Mouse (Mus musculus): ENCODE data around the gene Gas2l2.
A peak's percentile ranks its signal among the peaks of the same experiment; 100 is the strongest.

Gas2l2 gene

GRCm38 (mm10) chr11:83445001-83445400, 15.7 kb upstream of the Gas2l2 start:
- DNase-seq (ENCODE audit: extremely low read depth, insufficient read length, low spot score), result no peak

- no peak for DNase-seq (ENCODE audit: extremely low read depth, insufficient read length, low spot score)
Measured at GRCm38 (mm10) chr11:83443824-83444223, 14.6 kb upstream of the Gas2l2 start.

- no peak for DNase-seq (ENCODE audit: extremely low read depth, insufficient read length, low spot score)
Measured at GRCm38 (mm10) chr11:83442596-83443267, 13.5 kb upstream of the Gas2l2 start.

- DNase-seq (ENCODE audit: extremely low read depth, insufficient read length, low spot score), result no peak
Measured at GRCm38 (mm10) chr11:83441235-83441634, 12.0 kb upstream of the Gas2l2 start.

DNA sequence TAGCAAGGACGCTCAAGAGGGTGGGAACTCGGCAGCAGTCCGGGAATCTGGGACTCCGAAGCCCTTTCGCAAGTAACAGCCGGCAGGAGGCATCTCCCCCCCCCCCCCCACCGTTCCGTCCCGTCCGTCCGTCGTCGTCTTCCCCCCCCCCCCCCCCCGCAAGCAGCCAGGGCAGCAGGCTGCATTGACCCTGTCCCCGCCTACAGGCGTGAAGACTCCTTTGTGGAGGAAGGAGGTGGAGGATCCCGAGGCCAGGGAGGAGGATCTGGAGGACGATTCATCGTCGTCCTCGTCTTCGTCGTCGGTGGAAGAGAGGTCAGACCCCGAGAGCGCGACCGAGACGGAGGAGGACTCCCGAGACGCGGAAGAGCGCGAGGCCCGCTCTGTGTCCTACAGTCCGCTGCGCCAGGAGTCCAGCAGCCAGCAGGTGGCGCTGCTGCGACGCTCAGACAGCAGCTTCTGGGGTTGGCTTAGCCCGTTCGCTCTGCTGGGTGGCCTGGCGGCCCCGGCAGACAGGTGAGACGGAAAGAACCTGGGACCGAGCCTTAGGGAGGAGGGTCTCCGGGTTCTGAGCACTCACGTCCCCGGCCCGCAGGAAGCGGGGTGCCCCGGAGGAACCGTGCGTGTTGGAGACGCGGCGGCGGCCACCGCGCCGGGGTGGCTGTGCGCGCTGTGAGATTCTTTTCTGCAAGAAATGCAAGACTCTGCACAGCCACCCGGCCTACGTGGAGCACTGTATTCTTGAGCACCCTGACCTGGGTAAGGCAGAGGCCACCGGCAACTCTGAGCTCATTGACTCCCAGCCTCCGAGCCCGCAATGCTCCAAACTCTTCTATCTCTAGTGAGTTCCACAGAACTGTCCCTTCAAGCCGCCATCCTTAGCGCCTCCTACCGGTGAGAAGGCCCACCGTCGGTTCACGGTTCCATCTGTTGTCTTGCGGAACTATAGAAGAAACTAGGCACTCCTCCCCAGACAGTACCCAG, 11.1 kb upstream of the Gas2l2 start:
- peak; percentile 85 for DNase-seq (ENCODE audit: extremely low read depth, insufficient read length, low spot score)

DNA sequence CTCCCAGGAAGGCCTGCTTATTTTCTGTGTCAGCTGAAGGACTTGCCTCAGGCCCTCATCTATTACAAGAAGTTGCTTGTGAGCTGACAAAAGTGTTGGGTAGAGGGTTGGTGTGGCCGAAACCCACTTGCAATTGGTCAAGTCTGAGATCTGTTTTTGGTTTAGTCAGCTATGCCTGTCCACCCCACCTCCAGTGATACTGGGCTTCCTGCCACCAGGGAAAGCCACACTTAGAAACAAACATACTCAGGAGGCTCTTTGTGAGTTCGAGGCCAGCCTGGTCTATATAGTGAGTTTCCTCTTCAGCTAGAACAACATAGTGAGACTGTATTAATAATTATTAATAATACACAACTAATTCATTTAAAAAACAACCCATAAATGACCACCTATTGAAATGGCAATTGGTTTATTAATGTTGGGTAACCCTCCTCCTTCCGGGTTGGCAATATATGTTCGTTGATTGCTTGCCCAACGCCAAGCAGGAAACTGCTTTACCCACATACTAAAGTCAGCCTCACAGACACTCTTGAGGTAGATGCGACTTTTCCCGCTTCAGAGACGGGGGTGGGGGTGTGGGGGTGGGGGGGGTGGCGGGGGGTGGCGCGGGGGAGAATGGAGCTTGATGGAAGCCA, 10.3 kb upstream of the Gas2l2 start:
- no peak for DNase-seq (ENCODE audit: extremely low read depth, insufficient read length, low spot score)

DNA sequence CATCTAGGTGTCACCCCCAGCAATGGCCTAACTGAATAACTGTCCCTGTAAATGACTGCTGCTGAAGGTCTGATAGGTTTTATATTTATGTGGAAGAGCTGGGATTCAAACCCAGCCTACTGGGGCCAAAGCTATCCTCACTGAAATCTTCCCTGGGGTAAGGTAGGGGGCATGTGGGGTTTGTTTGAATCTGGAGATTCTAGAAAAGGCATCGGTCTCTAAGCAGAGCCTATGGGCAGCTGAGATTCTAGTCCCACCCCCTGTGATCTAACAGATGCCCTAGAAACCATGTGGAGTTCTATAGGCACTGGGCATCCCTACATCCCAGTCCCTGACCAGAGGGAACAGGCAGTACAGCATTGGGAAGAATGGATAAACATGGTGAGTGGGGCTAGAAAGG, 8.1 kb upstream of the Gas2l2 start, which contains the start of gene 1700020L24Rik:
Gene 1700020L24Rik, plus strand, starts transcription at position 301 of the 400 bp plus-strand sequence.
- no peak for DNase-seq (ENCODE audit: extremely low read depth, insufficient read length, low spot score)

GRCm38 (mm10) chr11:83432533-83432932, 3.3 kb upstream of the Gas2l2 start:
- DNase-seq (ENCODE audit: extremely low read depth, insufficient read length, low spot score), result no peak

- no peak for DNase-seq (ENCODE audit: extremely low read depth, insufficient read length, low spot score)
Measured at GRCm38 (mm10) chr11:83426964-83427363, 2.3 kb downstream of the Gas2l2 start.

DNA sequence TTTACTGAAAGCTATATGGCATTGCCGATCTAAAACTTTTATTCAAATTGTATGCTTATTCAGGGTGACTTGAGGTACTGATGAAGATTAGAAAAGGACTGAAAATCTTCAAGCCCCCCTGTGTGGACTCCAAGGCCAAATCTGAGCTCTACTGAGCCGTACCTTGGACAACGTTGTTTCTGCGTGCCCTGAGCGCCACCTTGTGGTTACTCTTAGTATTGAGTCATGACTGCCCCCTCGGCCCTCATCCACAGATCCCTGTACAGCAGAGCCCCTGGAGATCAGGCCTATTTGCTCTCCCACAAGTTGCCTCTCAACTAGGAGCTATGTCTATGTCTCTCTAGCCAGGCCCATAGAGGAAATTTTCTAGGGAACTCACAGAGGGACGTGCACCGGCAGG, 4.6 kb downstream of the Gas2l2 start:
- DNase-seq (ENCODE audit: extremely low read depth, insufficient read length, low spot score), result no peak

GRCm38 (mm10) chr11:83421305-83421704, 8.0 kb downstream of the Gas2l2 start:
- DNase-seq (ENCODE audit: extremely low read depth, insufficient read length, low spot score), result no peak

- no peak for DNase-seq (ENCODE audit: extremely low read depth, insufficient read length, low spot score)
Measured at GRCm38 (mm10) chr11:83420338-83420737, 8.9 kb downstream of the Gas2l2 start.

- no peak for DNase-seq (ENCODE audit: extremely low read depth, insufficient read length, low spot score)
Measured at GRCm38 (mm10) chr11:83418566-83418965, 10.7 kb downstream of the Gas2l2 start.

DNA sequence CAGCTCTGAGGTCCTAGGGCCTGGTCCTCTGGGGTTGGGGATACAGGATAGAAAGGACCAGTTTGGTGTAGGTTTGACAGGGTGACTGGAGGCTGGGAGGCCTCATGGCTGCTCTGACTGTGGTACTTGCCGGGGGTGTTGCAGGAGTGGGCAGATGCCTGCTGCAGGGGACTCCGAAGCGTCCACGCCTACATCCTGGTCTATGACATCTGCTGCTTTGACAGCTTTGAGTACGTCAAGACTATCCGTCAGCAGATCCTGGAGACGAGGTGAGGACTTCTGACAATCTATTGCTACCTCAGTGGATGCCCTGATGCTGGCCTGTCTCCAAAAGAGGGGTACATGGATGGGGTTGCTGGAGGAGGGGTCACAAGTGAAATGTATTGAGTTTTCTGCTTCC, 11.5 kb downstream of the Gas2l2 start:
- no peak for DNase-seq (ENCODE audit: extremely low read depth, insufficient read length, low spot score)

DNA sequence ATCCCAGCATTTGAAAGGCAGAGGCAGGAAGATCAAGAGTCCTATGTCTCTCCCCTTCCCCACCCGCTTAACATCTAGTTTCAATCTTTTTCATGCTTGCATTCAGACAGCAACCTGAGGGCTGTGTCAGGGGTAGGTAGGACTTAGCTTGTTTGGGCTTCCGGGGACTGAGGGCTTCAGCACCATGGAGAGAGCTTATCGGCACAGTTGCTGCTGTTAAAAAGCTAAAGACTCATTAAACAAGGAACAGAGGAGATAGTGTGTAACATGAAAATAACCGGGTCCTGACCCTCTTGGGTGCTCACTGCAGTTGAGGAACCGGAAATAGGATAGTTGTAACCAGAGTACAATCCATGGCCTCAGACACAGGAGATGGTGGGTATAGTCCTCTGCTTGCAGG, 12.2 kb downstream of the Gas2l2 start:
- DNase-seq (ENCODE audit: extremely low read depth, insufficient read length, low spot score), result no peak

- no peak for DNase-seq (ENCODE audit: extremely low read depth, insufficient read length, low spot score)
Measured at GRCm38 (mm10) chr11:83410510-83410909, 18.7 kb downstream of the Gas2l2 start.

DNA sequence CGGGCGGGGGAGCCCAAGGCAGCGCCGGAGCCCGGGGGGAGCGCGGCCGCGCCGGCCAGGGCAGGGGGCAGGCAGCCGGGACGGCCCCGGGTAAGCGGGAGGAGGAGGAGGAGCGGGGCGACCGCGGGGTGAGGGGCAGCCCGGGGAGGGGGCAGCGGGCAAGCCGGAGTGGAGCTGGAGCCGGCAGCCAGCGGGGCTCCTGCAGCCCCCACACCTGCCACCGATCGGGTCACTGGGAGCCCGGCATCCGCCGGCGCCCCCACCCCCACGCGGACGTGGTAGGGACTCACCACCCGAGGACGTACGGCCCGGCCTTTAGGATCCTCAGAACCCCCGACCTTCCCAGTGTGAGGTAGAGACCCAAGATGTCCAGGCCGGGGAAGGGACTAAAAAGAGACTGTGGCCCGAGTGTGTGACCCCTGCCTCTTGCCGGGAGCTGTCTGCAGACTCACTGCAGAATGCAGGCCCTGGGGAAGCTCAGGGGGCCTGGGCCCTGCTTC, 19.4 kb downstream of the Gas2l2 start:
- DNase-seq (ENCODE audit: extremely low read depth, insufficient read length, low spot score), result no peak

DNA sequence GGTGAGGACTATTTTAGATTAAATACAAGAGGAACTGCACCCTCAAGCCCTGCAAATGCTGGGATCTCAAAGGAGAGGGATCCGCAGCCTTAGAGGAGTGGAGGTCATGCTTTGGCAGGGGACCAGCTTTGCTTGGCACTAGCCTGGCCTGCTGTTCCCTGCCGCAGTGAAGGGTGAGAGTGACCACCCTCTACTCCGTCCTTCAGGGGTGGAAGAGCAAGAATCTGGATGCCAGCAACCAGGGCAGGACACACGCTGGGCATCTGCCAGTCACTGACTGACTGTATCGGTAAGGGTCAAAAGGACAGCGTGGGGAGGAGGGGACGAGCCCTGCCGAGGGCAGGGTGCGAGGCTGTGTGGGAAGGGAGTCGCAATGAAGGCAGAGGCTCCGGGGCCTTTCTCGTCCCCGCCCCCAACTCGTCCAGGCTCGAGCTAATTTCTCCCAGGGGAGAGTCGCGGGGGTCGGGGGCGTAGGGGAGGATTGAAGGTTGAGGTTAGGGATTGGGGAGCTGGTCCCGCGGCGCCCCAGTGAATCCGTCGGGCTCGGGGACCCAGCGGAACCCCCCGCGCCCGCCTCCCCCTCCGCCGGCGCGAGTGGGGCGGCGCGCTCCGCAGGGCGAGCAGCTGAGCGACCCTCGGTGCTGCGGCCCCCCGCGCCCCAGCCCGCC, 20.0 kb downstream of the Gas2l2 start, which contains the start of gene Rasl10b:
Gene Rasl10b, plus strand, starts transcription at position 51 of the 668 bp plus-strand sequence.
- DNase-seq (ENCODE audit: extremely low read depth, insufficient read length, low spot score), result no peak

DNA sequence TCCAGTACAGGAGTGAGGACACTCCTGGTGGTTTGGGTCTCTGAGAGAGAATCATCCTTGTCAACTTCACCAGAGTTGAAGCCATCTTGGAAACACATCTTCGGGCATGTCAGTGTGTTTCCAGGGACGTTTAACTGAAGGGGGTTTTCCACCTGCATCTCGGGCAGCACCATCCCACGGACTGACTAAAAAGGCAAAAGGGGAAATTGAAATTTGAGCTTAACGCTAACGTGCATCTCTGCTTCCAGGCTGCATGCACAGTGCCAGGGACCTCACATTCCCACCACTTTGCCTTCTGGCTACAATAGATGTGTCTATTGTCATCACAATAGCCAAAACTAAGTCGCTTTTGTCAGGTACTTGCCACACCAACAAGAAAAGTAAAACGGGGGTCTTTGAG, 21.0 kb downstream of the Gas2l2 start:
- DNase-seq (ENCODE audit: extremely low read depth, insufficient read length, low spot score), result no peak

GRCm38 (mm10) chr11:83406391-83406790, 22.9 kb downstream of the Gas2l2 start:
- no peak for DNase-seq (ENCODE audit: extremely low read depth, insufficient read length, low spot score)
